Mouse (Mus musculus): ENCODE results near the gene Rex2. TPM values are rescaled to one million over a fixed set of nuclear protein-coding genes. Genes with fewer than 3 reads are reported as not detected.

The Rex2 gene
- not detected in 2 replicates for polyA plus RNA-seq (2012; rRNA removed)

DNA sequence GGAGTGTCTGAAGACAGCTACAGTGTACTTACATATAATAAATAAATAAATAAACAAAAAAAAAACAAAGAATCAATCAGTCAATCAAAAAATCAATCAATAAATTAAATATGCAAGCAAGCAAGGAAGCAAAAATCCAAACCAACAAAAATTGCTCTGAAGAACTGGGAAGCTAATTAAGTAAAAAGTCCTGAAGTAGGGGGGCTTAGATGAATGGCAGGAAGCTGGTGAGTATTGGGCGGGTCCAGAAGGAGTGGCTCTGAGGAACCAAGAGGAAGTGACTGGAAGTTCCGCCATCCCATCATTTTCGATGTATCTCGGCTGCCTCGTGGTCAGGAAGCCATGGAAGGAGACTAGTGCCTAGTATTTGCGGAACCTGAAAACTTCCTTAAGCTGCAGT, at the start of gene Rex2:
TSS of gene Rex2 (plus strand) at position 301 of the 400 bp plus-strand sequence.

Other genes with a start within 250 kb of the Rex2 start
- gene Gm21411, start 112.3 kb upstream of the Rex2 start, polyA plus RNA-seq (2012; rRNA removed): not detected in 2 replicates
- not detected in 2 replicates for gene Zfp989, start 49.9 kb upstream of the Rex2 start, polyA plus RNA-seq (2012; rRNA removed)
- not detected in 2 replicates for gene Zfp991, start 110.2 kb downstream of the Rex2 start, polyA plus RNA-seq (2012; rRNA removed)

All from stomach, adult 2 months (tissue).